Mouse (Mus musculus) layer of hippocampus, adult 2 months (tissue): ENCODE results near the gene Shld2. TPM values are rescaled to one million over a fixed set of nuclear protein-coding genes. Genes with fewer than 3 reads are reported as not detected.
"Not testable (repeated sequence)": the region's sequence is repeated elsewhere in the genome, so short reads cannot be mapped to it uniquely, and the experiment has no call there.

Experiments used
- DNase-seq, 2 experiments: peaks; one replicate each; pipeline ENCODE4 v3.0.0; 2022; ENCODE audit warnings: low spot score in 2 of 2
- H3K27ac ChIP-seq: fragments of 200-600 bp; 2 replicates; pipeline ENCODE4 v1.8.1; 2022
- H3K4me3 ChIP-seq: fragments of 200-600 bp; 2 replicates; pipeline ENCODE4 v1.8.1; 2022; ENCODE audit warnings: mild to moderate bottlenecking
- CTCF ChIP-seq: fragments of 200-600 bp; conservative IDR thresholded peaks from 2 replicates; pipeline ENCODE4 v1.8.1; 2022; ENCODE audit warnings: antibody characterized with exemption, mild to moderate bottlenecking, moderate library complexity
- total RNA-seq, 2 experiments: library from RNA; stranded (reverse); gene quantifications; 2 replicates each; pipeline ENCODE4 v1.2.3; 2021

Shld2 gene
- total RNA-seq, 2 experiments from 2014 or later: 13.0 to 15.5 TPM

DNA sequence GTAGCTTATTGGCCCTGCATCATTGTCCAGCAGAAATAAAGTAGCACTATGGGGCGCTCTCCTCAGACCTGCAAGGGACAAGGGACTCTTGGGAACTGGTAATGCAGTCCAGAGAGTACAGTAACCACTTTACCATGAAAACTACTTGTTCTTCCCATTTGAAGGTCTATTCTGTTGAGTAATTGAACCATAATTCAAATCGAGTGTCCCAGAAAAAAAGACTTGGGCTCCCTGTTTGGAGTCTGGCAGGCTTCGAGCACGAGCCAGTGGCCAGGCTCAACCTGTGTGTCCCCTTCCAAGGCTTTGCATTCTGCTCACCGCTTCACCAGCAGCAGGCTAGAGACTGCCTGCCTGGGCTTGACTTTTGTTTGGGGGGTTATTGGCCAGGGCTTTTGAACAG, 34.1 kb upstream of the Shld2 start:
- no peak for TF ChIP-seq CTCF
- DNase-seq: no peak
- H3K4me3 ChIP-seq: no peak overlapping the region
- peak overlapping the region; percentile 23; the same call in 1 of the 2 replicates for H3K27ac ChIP-seq

DNA sequence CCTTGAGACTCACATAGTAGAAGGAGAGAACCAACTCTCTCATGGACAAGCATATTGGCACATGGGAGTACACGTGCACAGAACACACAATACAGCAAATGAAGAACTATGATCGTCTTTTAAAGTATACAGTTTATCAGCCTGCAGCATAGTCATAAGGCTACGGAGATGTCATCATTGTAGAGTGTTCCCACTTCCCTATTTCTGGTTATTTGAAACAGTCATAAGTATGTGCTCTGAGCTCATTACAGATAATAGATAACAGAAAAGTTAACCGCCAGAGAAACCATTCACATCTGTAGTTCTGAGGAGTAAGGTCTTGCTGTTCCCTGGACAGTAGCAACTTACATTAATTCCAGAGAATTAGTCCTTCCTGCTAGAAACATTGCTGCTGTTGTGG, 32.8 kb upstream of the Shld2 start:
- H3K4me3 ChIP-seq: no peak overlapping the region
- no peak for DNase-seq
- no peak for TF ChIP-seq CTCF
- peak overlapping the region; percentile 64; the same call in 1 of the 2 replicates for H3K27ac ChIP-seq

DNA sequence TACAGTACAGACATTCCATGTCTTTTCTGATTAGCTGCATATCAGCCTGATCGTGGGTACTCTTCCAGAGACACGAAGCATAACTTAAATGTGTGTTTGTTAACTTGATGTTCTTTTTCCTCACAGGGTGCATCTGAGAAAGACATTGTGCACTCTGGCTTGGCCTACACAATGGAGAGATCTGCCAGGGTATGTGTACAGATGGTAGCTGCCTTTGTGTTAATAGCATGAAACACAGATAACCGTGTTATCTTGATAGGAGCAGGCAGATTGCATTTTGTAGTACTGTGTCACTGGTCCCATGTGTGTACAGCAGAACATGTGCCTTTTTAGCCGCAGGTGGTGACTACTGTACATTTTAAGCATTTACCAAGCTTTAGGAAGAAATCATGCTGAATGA, 31.7 kb upstream of the Shld2 start:
- no peak for DNase-seq
- Histone ChIP-seq H3K4me3 (no peak overlapping the region), H3K27ac (peak overlapping the region; percentile 64)
- TF ChIP-seq CTCF: no peak

DNA sequence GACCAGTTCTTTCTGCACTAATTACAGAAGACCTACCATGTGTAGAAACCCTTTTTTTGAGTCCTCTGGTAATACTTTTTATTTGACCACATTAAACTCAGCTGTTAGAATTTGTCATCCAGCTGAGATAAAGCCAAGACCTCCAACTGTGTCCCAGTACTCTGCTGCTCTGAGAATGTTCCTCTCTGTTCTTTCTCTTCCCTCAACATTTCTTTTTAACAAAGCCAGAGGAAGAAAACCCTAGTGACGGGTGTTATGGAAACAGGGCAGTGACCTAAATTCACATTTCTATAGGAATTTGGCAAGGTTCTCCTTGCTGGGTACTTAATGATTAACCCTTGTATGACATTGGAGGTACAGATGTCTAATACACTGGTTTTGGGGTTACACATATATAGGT, 29.2 kb upstream of the Shld2 start:
- DNase-seq: peak in 1 of 2 experiments; percentile 34
- TF ChIP-seq CTCF: no peak
- peak overlapping the region; percentile 80 for H3K27ac ChIP-seq
- no peak overlapping the region for H3K4me3 ChIP-seq

DNA sequence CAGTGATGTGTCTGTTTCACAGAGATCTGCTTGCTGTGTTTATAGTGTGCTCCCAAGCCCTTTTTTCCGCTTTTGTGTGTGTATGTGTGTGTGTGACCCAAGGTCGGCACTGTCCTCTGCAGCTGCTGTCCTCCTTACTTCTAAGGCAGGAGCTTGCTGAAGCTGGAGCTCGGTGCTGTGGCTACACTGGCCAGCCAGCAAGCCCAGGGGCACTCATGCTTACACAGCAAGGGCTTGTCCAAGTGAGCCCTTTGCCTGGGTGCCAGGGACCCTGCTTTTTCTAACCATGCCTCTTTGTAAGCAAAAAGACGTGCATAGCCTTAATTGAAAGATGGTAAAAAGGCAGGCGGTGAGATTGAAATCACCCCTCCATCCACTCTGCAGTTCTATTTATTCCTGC, 22.2 kb upstream of the Shld2 start:
- no peak for TF ChIP-seq CTCF
- DNase-seq: peak; percentile 28 to 79

DNA sequence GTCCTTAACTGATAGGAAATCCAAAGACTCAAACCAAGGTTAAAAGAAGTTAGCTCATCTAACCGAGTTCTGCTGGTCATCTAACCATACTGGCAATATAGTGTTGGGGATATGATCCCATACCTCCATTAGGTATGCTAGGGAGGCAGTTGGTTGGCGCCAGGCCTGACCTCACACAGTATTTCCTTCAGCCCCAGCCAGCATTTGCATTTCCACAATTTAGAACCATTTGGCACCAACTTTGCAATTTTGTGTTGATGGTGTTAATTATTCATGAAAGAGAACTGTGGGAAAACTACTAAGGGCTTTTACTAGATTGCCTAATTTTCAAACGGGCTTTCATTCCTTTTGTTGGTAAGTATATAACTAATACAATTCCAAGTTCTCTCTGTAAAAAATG, 21.6 kb upstream of the Shld2 start:
- Histone ChIP-seq H3K4me3 (no peak overlapping the region), H3K27ac (peak overlapping the region; percentile 90)
- no peak for TF ChIP-seq CTCF
- DNase-seq: peak; percentile 35 to 63

More for the DNA sequence above, 22.2 kb upstream of the Shld2 start:
- no peak overlapping the region for H3K4me3 ChIP-seq
- peak overlapping the region; percentile 90 for H3K27ac ChIP-seq

DNA sequence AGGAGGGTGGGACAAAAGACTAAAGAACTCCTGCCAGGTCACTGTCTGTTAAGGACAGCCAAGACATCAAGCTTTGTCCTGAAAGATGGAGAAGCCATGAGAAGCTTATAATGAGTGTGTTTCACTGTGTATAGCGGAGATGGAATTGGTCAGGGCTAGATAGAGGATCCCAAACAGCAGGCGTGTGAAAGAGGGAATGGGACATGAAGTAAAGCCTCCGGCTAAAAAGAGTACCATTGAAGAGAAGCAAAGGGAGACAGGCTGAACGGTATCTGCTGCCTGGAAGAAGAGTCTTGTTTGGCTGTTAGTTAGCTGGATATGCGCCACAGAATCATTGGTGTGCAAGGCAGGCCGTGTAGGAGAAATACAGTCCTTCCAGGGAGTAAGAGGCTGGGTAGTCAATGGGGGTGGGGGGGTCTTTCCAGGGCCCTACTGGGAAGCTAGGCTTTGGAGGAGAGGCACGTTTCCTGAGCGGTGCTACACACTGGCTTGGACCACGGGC, 20.4 kb upstream of the Shld2 start:
- no peak for TF ChIP-seq CTCF
- no peak overlapping the region for H3K4me3 ChIP-seq
- H3K27ac ChIP-seq: peak overlapping the region; percentile 90
- no peak for DNase-seq

DNA sequence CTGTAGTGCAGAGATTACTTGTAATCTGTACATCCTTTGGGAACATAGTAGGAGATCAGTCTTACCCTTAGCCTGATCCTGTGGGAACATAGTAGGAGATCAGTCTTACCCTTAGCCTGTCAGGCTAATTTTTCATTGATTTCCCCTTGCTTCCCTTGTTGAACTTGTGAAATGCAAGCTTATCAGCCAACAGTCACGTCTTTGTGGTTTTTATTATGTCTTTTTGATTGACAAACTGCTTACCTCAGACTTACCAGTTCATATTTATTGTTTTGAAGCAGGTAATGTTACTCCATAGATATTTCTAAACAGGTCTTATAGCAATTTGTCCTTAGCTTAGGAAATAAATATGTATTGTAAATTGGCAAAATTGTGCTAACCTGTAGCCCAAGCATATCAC, 17.3 kb upstream of the Shld2 start:
- DNase-seq: no peak
- H3K4me3 ChIP-seq: no peak overlapping the region
- TF ChIP-seq CTCF: no peak
- no peak overlapping the region for H3K27ac ChIP-seq

DNA sequence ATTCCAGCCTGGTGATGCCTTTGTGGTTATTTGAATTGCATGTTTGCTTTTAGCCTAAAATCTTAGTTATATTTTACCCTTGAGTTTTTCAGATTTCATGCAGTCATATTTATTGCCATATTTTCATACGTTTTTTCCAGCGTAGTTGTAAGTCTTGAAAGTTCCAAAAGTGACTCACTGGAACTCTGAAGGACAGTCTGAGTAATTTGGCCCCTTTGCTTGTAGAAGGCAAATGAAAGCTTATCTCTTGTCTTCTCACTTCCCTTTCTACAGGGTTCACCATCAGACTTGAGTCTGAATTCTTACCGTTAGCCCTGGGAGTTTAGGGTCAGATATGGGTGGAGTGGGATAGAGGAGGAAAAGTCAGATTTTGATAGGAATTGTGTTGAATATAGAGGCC, 16.3 kb upstream of the Shld2 start:
- no peak overlapping the region for H3K4me3 ChIP-seq
- no peak overlapping the region for H3K27ac ChIP-seq
- no peak for TF ChIP-seq CTCF
- no peak for DNase-seq

DNA sequence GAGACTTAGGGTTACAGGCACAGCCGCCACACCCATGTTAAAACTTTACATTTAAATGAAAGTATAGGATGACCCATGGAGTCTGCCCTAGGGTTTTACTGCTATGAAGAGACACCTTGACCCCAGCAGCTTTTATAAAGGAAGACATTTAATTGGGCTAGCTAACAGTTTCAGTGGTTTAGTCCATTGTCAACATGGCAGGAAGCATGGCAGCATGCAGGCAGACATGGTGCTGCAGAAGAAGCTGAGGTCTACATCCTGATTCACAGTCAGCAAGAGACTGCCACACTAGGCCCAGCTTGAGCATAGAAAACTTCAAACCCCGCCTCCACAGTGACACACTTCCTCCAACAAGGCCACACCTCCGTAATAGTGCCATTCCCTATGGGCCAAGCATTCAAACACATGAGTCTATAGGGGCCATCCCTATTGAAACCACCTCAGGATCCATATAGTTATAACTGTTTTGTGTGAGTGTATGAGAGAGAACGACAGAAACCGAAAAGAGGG, 13.3 kb upstream of the Shld2 start:
- Histone ChIP-seq H3K4me3 (no peak overlapping the region), H3K27ac (no peak overlapping the region)
- TF ChIP-seq CTCF: no peak
- DNase-seq: no peak

DNA sequence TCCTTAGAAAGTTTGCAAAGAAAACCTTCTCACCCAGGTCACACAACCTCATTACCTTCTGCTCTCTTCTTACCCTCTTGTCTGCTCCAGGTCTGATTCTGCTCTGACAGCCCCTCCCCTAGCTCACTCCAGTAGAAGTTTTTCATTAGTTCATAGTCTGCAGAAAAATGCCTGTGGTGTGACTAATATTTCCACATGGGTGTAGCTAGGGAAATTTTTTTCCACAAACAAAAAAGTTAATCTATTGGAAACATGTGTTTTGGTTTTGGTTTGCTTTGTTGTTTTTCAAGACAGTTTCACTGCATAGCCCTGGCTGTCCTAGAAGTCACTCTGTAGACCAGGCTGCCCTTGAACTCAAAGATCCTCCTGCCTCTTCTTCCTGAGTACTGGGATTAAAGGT, 7.8 kb upstream of the Shld2 start:
- Histone ChIP-seq H3K27ac (no peak overlapping the region), H3K4me3 (no peak overlapping the region)
- no peak for TF ChIP-seq CTCF
- no peak for DNase-seq

DNA sequence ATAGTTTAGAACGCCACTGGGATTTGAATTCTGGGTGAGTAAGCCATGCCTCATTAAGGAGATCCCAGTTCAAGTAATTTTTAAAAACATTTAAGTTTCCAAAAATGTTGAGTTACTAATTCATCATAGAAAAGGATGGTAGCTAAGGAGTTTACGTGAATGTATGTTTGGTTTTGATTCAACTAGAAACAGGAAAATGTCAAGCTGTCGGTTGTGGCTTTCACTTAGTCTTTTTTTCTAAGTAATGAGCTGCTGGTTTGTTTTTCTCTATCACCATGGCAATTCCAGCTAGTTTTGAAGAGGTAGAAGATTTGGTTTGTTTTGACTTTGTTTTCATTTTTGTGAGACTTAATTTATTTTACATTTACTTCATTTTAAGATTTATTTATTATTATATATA, 7.1 kb upstream of the Shld2 start:
- H3K27ac ChIP-seq: no peak overlapping the region
- DNase-seq: no peak
- no peak for TF ChIP-seq CTCF
- no peak overlapping the region for H3K4me3 ChIP-seq

DNA sequence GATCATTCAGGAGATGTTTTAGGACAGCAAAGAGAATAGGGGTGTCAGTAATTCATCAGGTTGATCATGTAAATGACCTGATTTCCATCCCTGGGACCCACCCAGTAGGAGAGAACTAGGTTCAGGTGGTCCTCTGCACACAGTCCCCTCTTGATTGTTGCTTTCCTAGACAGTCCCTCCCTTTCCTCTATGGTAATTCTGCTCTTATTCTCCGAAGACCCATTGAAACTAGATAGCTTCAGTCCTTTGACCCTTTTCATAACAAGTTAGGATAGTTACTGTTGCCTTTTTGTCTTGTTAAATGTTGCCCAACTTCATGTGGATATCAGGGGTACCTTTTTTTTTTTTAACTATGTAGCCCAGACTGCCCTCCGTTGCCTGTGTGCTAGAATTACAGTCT, 6.1 kb upstream of the Shld2 start:
- TF ChIP-seq CTCF: no peak
- Histone ChIP-seq H3K4me3 (no peak overlapping the region), H3K27ac (no peak overlapping the region)
- no peak for DNase-seq

DNA sequence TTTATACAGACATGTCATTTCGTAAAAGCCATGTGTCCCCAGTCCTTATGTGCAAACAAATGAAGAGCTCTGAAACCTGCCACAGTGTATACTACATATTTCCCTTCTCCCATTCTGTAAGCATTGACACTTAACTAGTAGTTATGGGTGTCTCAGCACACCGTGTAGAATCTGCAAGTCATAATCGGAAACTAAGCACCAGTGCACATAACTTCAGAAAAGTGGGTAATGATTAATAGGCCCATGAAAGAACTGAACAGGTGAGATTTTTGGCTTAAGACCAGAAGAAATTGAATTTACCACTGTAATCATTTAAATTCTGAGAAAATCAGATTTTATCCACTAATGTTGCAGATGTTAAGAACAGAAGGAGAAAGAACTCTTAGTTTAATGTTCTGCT, 4.5 kb upstream of the Shld2 start:
- DNase-seq: no peak
- H3K27ac ChIP-seq: no peak overlapping the region
- peak overlapping the region; percentile 95; the same call in 1 of the 2 replicates for H3K4me3 ChIP-seq
- TF ChIP-seq CTCF: no peak

DNA sequence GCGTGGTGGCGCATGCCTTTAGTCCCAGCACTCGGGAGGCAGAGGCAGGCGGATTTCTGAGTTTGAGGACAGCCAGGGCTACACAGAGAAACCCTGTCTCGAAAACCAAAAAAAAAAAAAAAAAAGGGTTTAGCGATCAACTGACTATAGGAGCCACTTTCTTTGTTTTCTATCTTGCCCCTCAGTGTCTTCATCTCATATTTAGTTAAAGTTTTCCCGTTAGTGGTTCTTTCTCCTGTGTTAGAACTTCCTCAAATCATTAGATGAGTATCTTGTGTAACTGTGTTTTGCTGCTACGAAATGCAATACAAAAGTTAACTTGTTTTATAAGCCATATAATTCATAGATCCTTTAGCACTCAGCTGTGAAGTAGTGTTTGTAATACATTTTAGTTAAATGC, 4.1 kb upstream of the Shld2 start:
- H3K4me3 ChIP-seq: peak overlapping the region; percentile 95; the same call in 1 of the 2 replicates
- DNase-seq: not testable (repeated sequence)

More for the DNA sequence above, 4.1 kb upstream of the Shld2 start:
- not testable (repeated sequence) for H3K27ac ChIP-seq
